Mouse (Mus musculus): ENCODE measurements around the gene Arpc1b.

The Arpc1b gene

GRCm38 (mm10) chr5:145165184-145165583 is 51.2 kb downstream of the Arpc1b start:
- no peak for DNase-seq (ENCODE audit: low read depth, low spot score)

GRCm38 (mm10) chr5:145166536-145167305 is 52.7 kb downstream of the Arpc1b start, which contains the start of the genes Ptcd1 and Cpsf4:
TSS of gene Ptcd1 (minus strand) at chr5:145167108.
TSS of gene Cpsf4 (plus strand) at chr5:145167213.
- DNase-seq (ENCODE audit: low read depth, low spot score): peak; percentile 99

- no peak for DNase-seq (ENCODE audit: low read depth, low spot score)
These were observed 53.3 kb downstream of the Arpc1b start for GRCm38 (mm10) chr5:145167306-145167661.

- DNase-seq (ENCODE audit: low read depth, low spot score): no peak
These were observed 64.5 kb downstream of the Arpc1b start for GRCm38 (mm10) chr5:145178461-145178980.

Measured in c-Kit-negative CD71-positive TER-119-positive erythroid progenitor cells, embryonic 14.5 days (primary cell).